In genomic region chr15:6624365-6625182, GRCm38 (mm10) we compare ENCODE assay signal across 8 mouse cellular contexts.
DNase-seq lines count a peak whose midpoint lies in the region; ATAC-seq and TF ChIP-seq lines count a peak whose summit lies in the region.

No protein-coding gene starts in this region.

- peak; percentile 70 for ATAC-seq in forebrain, embryonic 11.5 days (replicated peaks; ENCODE audit: low FRiP score)
- ATAC-seq in megakaryocyte progenitor cell, adult 5-6 weeks (replicated peaks; ENCODE audit: poor library complexity): peak; percentile 47

- peak overlapping the region; percentile 58 for H3K4me3 ChIP-seq in E14TG2a.4 (replicated peaks; ENCODE audit: low read length)
- H3K4me3 ChIP-seq in forebrain, embryonic 11.5 days (ENCODE audit: low read depth, low read length): peak overlapping the region; percentile 22

- H3K27me3 ChIP-seq in E14TG2a.4 (ENCODE audit: insufficient read depth, low read length): peaks cover 4% of the 10 kb centered on the region; the same call in 1 of the 2 replicates
- H3K27me3 ChIP-seq in forebrain, embryonic 11.5 days (ENCODE audit: control insufficient read depth, insufficient read depth, low read length): no peaks in the 10 kb centered on the region
- H3K27me3 ChIP-seq in splenic B cell, adult 2 months (ENCODE audit: control insufficient read depth, insufficient read depth, low read length, poor library complexity, severe bottlenecking): no peaks in the 10 kb centered on the region

- no peaks in the 10 kb centered on the region for H3K36me3 ChIP-seq in E14TG2a.4 (ENCODE audit: insufficient read depth, low read length)
- H3K36me3 ChIP-seq in forebrain, embryonic 11.5 days (ENCODE audit: control insufficient read depth, insufficient read depth, low read length): no peaks in the 10 kb centered on the region
- no peaks in the 10 kb centered on the region for H3K36me3 ChIP-seq in splenic B cell, adult 2 months (ENCODE audit: control insufficient read depth, insufficient read depth, low read length, poor library complexity, severe bottlenecking)

- H3K9me3 ChIP-seq in E14TG2a.4 (ENCODE audit: low read length): no peaks in the 10 kb centered on the region
- H3K9me3 ChIP-seq in forebrain, embryonic 11.5 days (ENCODE audit: control insufficient read depth, low read length): no peaks in the 10 kb centered on the region

- peaks cover 86% of the 10 kb centered on the region for H3K4me1 ChIP-seq in E14TG2a.4 (replicated peaks; ENCODE audit: low read depth, low read length)
- no peaks in the 10 kb centered on the region; the same call in 1 of the 2 replicates for H3K4me1 ChIP-seq in forebrain, embryonic 11.5 days (replicated peaks; ENCODE audit: control insufficient read depth, insufficient read depth, low read length)

- H3K27ac ChIP-seq in forebrain, embryonic 11.5 days (ENCODE audit: low read depth, low read length): no peak overlapping the region

- DNase-seq in cerebellum, postnatal 14 days: peak; percentile 14 to 32
- no peak for DNase-seq in cerebellum, adult 9-10 months
- peak; percentile 62 for DNase-seq in forebrain, embryonic 11.5 days (ENCODE audit: low spot score)
- DNase-seq in left cerebral cortex, adult 18-20 months (ENCODE audit: low spot score in 2 of 2): peak; percentile 16 to 27
- peak; percentile 3 for DNase-seq in splenic B cell, adult 2 months (ENCODE audit: low read depth, low spot score)
- no peak for DNase-seq in ovary, adult 18-20 months (ENCODE audit: low spot score)

- peak overlapping the region; percentile 30; the same call in 1 of the 2 replicates for H3K9ac ChIP-seq in forebrain, embryonic 11.5 days (ENCODE audit: low read length)

- WGBS in forebrain, embryonic 11.5 days: 12% methylated on average over 18 of the region's 18 CpGs

- no peak for TF ChIP-seq CTCF in E14TG2a.4 (conservative IDR thresholded peaks at IDR 0.05; ENCODE audit: low read length)

- H3K4me2 ChIP-seq in forebrain, embryonic 11.5 days (ENCODE audit: low read depth, low read length, severe bottlenecking): peak overlapping the region; percentile 46

Comparison
In these comparisons a context has a peak if more than half of its experiments do, and no peak if none do; other contexts are left out.
1. DNase-seq: peak in cerebellum, postnatal 14 days (2 of 2), forebrain, embryonic 11.5 days (single experiment), left cerebral cortex, adult 18-20 months (2 of 2) and splenic B cell, adult 2 months (single experiment); none in cerebellum, adult 9-10 months (single experiment) and ovary, adult 18-20 months (single experiment).